Mouse (Mus musculus): ENCODE results near the gene Apbb1. TPM values are rescaled to one million over a fixed set of nuclear protein-coding genes. Genes with fewer than 3 reads are reported as not detected.
A peak's percentile ranks its signal among the peaks of the same experiment; 100 is the strongest.

Gene Apbb1
- polyA plus RNA-seq, 1 experiment from 2014 or later, result 171 TPM

GRCm38 (mm10) chr7:105545986-105546385 lies 35.5 kb downstream of the Apbb1 start:
- Histone ChIP-seq H3K9me3 (no peaks in the 10 kb centered on the region), H3K27ac (no peak overlapping the region), H3K27me3 (ENCODE audit: insufficient read depth, poor library complexity, severe bottlenecking) (no peaks in the 10 kb centered on the region), H3K36me3 (no peaks in the 10 kb centered on the region), H3K4me3 (no peak overlapping the region), H3K4me1 (replicated peaks) (no peaks in the 10 kb centered on the region)
- no peak for DNase-seq (ENCODE audit: low spot score)
- WGBS, result 80% methylated on average over 8 of the region's 8 CpGs

DNA sequence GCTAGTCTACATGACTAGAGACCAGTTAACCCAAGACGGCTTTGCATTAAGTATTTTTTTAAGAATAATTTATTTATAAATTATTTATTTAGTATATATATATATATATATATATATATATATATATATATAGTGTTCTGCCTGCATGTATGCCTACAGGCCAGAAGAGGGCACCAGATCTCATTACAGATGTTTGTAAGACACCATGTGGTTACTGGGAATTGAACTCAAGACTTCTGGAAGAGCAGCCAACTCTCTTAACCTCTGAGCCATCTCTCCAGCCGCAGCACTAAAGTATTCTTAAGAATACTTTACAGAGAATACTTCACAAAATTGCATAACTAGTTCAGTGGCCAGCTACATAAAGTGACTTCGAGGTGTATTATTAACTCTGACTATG lies 47.3 kb downstream of the Apbb1 start:
- WGBS, result 86% methylated on average over 3 of the region's 3 CpGs
- H3K4me3 ChIP-seq, result no peak overlapping the region
- no peaks in the 10 kb centered on the region for H3K9me3 ChIP-seq
- no peak for DNase-seq (ENCODE audit: low spot score)
- H3K27ac ChIP-seq, result no peak overlapping the region
- no peaks in the 10 kb centered on the region for H3K27me3 ChIP-seq (ENCODE audit: insufficient read depth, poor library complexity, severe bottlenecking)
- no peaks in the 10 kb centered on the region for H3K4me1 ChIP-seq (replicated peaks)
- H3K36me3 ChIP-seq, result no peaks in the 10 kb centered on the region

DNA sequence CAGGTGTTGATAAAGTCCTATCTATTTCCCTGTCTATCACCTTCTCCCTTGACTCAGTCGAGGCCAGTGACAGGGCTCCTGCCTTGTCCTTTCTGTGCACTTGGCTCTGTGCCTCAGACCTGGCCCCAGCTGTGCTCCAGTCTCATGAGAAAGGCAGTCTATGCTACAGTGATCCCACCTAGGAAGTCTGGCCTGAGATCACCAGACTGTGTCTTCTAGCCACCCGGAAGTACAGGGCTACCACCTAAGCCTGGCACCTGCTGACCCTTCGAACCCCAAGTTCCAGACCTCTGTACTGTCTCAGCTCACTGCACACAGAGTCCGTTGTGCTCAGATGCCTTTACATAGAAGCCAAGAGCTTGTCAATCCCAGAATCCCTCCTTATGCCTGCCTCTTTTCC lies 53.4 kb downstream of the Apbb1 start:
- Histone ChIP-seq H3K4me1 (replicated peaks) (no peaks in the 10 kb centered on the region), H3K27me3 (ENCODE audit: insufficient read depth, poor library complexity, severe bottlenecking) (no peaks in the 10 kb centered on the region), H3K4me3 (no peak overlapping the region), H3K36me3 (no peaks in the 10 kb centered on the region), H3K27ac (no peak overlapping the region), H3K9me3 (no peaks in the 10 kb centered on the region)
- DNase-seq (ENCODE audit: low spot score), result no peak
- 70% methylated on average over 4 of the region's 4 CpGs for WGBS

- Histone ChIP-seq H3K27me3 (ENCODE audit: insufficient read depth, poor library complexity, severe bottlenecking) (no peaks in the 10 kb centered on the region), H3K27ac (no peak overlapping the region), H3K36me3 (no peaks in the 10 kb centered on the region), H3K4me1 (replicated peaks) (no peaks in the 10 kb centered on the region), H3K9me3 (no peaks in the 10 kb centered on the region), H3K4me3 (no peak overlapping the region)
- 66% methylated on average over 1 of the region's 1 CpGs for WGBS
- DNase-seq (ENCODE audit: low spot score), result peak; percentile 35
Measured at GRCm38 (mm10) chr7:105527306-105527937, 54.0 kb downstream of the Apbb1 start.

- no peaks in the 10 kb centered on the region for H3K27me3 ChIP-seq (ENCODE audit: insufficient read depth, poor library complexity, severe bottlenecking)
- no peak overlapping the region for H3K4me3 ChIP-seq
- 0 out of 2 replicates have a peak, but pooled peaks cover 4% of the 10 kb centered on the region for H3K4me1 ChIP-seq (replicated peaks)
- no peak for DNase-seq (ENCODE audit: low spot score)
- no peaks in the 10 kb centered on the region for H3K36me3 ChIP-seq
- no peaks in the 10 kb centered on the region for H3K9me3 ChIP-seq
- no peak overlapping the region for H3K27ac ChIP-seq
- 86% methylated on average over 2 of the region's 2 CpGs for WGBS
Measured at GRCm38 (mm10) chr7:105524222-105524621, 57.2 kb downstream of the Apbb1 start.

GRCm38 (mm10) chr7:105520201-105520600 lies 61.3 kb downstream of the Apbb1 start:
- H3K27ac ChIP-seq, result no peak overlapping the region
- no peak overlapping the region for H3K4me3 ChIP-seq
- WGBS, result 48% methylated on average over 6 of the region's 6 CpGs
- no peak for DNase-seq (ENCODE audit: low spot score)
- H3K4me1 ChIP-seq (replicated peaks), result peaks cover 12% of the 10 kb centered on the region; the same call in 1 of the 2 replicates
- H3K27me3 ChIP-seq (ENCODE audit: insufficient read depth, poor library complexity, severe bottlenecking), result no peaks in the 10 kb centered on the region
- no peaks in the 10 kb centered on the region for H3K36me3 ChIP-seq
- H3K9me3 ChIP-seq, result no peaks in the 10 kb centered on the region

DNA sequence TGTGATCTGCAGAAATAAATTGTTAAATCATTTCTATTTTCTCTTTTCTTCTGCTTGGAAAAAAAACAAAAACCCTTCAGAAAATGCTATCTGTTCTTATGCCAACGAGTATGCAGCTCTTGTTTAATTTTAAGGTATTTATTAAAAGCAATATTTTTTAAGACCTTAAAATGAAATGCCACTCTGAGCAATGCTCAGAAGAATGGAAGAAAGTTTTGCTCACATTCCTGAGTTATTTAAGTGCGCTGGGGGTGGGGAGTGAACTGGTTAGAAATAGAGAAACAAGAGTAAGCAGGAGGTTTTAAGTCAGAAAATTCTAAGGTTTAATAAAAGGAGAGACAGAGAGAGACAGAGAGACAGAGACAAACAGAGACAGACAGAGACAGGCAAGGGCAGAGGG lies 61.7 kb downstream of the Apbb1 start:
- Histone ChIP-seq H3K27ac (no peak overlapping the region), H3K9me3 (no peaks in the 10 kb centered on the region), H3K4me1 (replicated peaks) (peaks cover 12% of the 10 kb centered on the region; the same call in 1 of the 2 replicates), H3K4me3 (no peak overlapping the region), H3K36me3 (no peaks in the 10 kb centered on the region), H3K27me3 (ENCODE audit: insufficient read depth, poor library complexity, severe bottlenecking) (no peaks in the 10 kb centered on the region)
- whole genome bisulfite sequencing, result 73% methylated on average over 2 of the region's 2 CpGs
- DNase-seq (ENCODE audit: low spot score), result no peak

GRCm38 (mm10) chr7:105519336-105519735 lies 62.1 kb downstream of the Apbb1 start:
- no peaks in the 10 kb centered on the region for H3K27me3 ChIP-seq (ENCODE audit: insufficient read depth, poor library complexity, severe bottlenecking)
- peaks cover 12% of the 10 kb centered on the region; the same call in 1 of the 2 replicates for H3K4me1 ChIP-seq (replicated peaks)
- H3K36me3 ChIP-seq, result no peaks in the 10 kb centered on the region
- WGBS, result 73% methylated on average over 11 of the region's 11 CpGs
- no peak overlapping the region for H3K27ac ChIP-seq
- DNase-seq (ENCODE audit: low spot score), result no peak
- no peak overlapping the region for H3K4me3 ChIP-seq
- no peaks in the 10 kb centered on the region for H3K9me3 ChIP-seq

DNA sequence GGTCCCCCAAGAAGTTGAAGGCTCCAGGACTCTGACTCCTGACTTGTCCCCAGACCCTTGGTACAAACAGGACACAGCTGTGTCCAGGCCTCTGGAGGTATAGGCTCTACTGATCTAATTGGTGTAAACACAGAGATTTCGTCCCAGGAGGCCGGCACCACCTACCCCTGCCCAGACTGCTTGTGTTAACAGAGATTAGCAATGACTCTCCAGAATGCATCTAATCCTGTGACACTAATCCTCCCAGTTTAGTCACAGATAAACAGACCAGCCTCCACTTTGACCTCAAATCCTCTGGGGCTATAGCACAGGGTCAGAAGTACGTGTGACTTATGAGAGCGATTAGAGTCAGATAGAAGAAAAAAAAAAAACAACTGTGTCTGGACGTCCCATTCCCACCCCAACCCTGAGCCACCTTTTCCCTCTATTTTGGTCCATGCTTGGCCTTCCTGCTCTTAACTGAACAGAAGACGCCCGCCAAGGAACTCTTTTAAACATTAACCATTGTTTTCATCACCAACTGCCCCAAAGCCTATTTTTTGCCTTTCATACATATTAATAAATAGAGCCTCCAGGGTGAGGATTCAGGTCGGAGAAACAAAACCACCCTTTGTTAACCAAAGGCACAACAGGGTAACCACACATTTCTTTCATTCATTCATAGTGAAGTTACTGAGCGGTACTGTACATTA lies 64.6 kb downstream of the Apbb1 start:
- Histone ChIP-seq H3K4me1 (replicated peaks) (peaks cover 12% of the 10 kb centered on the region; the same call in 1 of the 2 replicates), H3K9me3 (no peaks in the 10 kb centered on the region), H3K36me3 (no peaks in the 10 kb centered on the region), H3K27me3 (ENCODE audit: insufficient read depth, poor library complexity, severe bottlenecking) (no peaks in the 10 kb centered on the region), H3K4me3 (no peak overlapping the region), H3K27ac (no peak overlapping the region)
- WGBS, result 46% methylated on average over 9 of the region's 9 CpGs
- no peak for DNase-seq (ENCODE audit: low spot score)

GRCm38 (mm10) chr7:105515178-105515577 lies 66.3 kb downstream of the Apbb1 start:
- H3K4me1 ChIP-seq (replicated peaks), result peaks cover 10% of the 10 kb centered on the region; the same call in 1 of the 2 replicates
- H3K36me3 ChIP-seq, result no peaks in the 10 kb centered on the region
- H3K27me3 ChIP-seq (ENCODE audit: insufficient read depth, poor library complexity, severe bottlenecking), result no peaks in the 10 kb centered on the region
- no peak overlapping the region for H3K27ac ChIP-seq
- WGBS, result 17% methylated on average over 5 of the region's 5 CpGs
- H3K9me3 ChIP-seq, result no peaks in the 10 kb centered on the region
- H3K4me3 ChIP-seq, result no peak overlapping the region
- DNase-seq (ENCODE audit: low spot score), result peak; percentile 58

DNA sequence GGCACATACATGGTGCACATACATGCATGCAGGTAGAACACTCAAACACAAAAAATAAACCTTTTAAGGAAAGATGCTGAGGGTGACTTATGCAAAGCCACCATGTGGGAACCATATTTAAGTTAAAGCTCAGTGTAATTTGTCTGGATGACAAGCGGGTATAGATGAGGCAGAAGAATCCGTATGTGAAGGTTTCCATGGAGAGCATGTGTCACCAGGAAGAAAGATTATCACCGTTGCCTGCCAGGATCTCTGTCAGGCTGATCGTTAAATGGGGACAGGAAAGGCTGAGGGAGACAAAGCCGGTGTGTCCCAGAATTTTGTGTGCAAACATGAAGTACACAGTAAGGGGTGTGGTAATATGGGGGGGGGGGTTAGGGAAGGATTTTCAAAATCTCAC lies 66.9 kb downstream of the Apbb1 start:
- H3K27ac ChIP-seq, result no peak overlapping the region
- no peaks in the 10 kb centered on the region for H3K36me3 ChIP-seq
- no peaks in the 10 kb centered on the region for H3K27me3 ChIP-seq (ENCODE audit: insufficient read depth, poor library complexity, severe bottlenecking)
- WGBS, result 81% methylated on average over 5 of the region's 5 CpGs
- no peak for DNase-seq (ENCODE audit: low spot score)
- peaks cover 8% of the 10 kb centered on the region; the same call in 1 of the 2 replicates for H3K4me1 ChIP-seq (replicated peaks)
- H3K9me3 ChIP-seq, result no peaks in the 10 kb centered on the region
- no peak overlapping the region for H3K4me3 ChIP-seq

GRCm38 (mm10) chr7:105513845-105514291 lies 67.6 kb downstream of the Apbb1 start:
- no peaks in the 10 kb centered on the region for H3K27me3 ChIP-seq (ENCODE audit: insufficient read depth, poor library complexity, severe bottlenecking)
- 61% methylated on average over 5 of the region's 5 CpGs for WGBS

DNA sequence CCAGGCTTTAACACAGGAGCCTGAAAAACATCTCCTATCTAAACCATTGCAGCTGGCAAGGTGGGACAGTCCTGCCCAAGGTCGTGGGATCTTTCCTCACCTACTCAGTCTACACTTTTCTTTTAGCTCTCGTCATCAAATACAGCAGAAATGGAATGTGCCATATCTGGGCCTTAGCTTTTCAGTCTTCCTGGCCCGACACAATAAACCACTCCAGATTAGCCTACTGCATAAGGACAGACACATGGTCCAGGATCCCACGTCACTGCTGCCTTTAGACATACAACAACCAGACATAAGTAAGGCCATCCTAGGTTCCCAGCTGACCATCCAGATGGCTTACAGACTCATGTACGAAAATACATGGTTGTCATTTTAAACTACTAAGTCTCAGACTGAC lies 71.3 kb downstream of the Apbb1 start:
- Histone ChIP-seq H3K36me3 (no peaks in the 10 kb centered on the region), H3K4me3 (no peak overlapping the region), H3K9me3 (no peaks in the 10 kb centered on the region), H3K27ac (no peak overlapping the region), H3K27me3 (ENCODE audit: insufficient read depth, poor library complexity, severe bottlenecking) (no peaks in the 10 kb centered on the region), H3K4me1 (replicated peaks) (no peaks in the 10 kb centered on the region)
- 85% methylated on average over 5 of the region's 5 CpGs for WGBS
- DNase-seq (ENCODE audit: low spot score), result no peak

More at GRCm38 (mm10) chr7:105513845-105514291, 67.6 kb downstream of the Apbb1 start:
- no peak for DNase-seq (ENCODE audit: low spot score)
- Histone ChIP-seq H3K4me3 (no peak overlapping the region), H3K36me3 (no peaks in the 10 kb centered on the region), H3K4me1 (replicated peaks) (peaks cover 8% of the 10 kb centered on the region; the same call in 1 of the 2 replicates), H3K9me3 (no peaks in the 10 kb centered on the region), H3K27ac (no peak overlapping the region)

Data from hindbrain, embryonic 10.5 days (tissue).